Mouse (Mus musculus) thymus, postnatal 4 days (tissue): ENCODE data around the gene Cacna1c.
"Not testable (repeated sequence)": the region's sequence is repeated elsewhere in the genome, so short reads cannot be mapped to it uniquely, and the experiment has no call there.

ENCODE experiments used
- DNase-seq: peaks from one replicate; pipeline ENCODE4 v3.0.0; 2021

The Cacna1c gene

DNA sequence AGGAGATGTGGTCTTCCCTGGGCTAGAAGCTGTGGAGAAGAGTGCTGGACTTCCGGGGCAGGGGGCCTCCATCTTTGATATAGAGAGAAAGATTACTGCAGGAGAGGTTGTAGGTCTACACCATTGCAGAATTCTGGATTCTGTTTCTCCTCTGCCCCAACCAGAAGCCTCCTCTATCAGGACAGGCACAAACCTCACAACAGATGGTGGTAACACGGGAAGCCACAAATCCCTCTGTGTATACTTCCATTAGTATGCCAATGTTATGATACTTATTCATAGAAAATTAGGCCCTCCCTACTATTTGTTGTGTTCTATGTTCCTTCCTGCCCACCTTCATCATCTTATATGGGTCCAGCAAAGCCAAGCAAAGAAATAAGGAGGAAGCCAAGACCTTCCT, 552.7 kb downstream of the Cacna1c start:
- no peak for DNase-seq

DNA sequence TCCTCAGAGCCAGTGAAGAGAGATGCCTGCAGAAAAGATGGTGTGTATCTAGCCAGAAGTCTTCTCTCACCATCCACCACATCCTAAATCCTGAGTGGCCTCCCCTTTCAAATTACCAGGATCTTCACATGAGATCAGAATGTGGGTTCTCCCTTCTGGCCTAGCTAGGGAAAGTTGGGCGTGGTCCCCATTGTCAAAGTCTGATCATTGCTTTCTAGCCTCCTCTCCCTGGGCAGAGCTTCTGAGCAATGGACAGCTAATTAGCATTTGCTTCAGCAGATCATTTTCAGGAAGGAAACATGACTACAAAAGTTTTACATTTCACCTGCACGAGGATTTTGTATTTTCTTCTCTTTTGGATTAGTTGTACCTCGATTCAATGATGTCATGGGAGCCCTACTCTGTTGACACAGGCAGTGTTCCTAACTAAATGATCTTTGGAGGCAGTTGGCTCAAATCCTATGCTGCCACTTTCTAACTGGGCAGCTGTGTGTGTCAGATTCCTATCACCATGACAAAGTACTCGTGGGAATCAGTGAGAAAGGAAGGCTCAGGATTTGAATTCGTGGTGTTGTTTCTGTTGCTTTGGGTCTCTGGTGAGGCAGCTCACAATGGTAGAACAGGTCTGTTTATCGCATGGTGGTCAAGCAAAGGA, 554.4 kb downstream of the Cacna1c start:
- no peak for DNase-seq

DNA sequence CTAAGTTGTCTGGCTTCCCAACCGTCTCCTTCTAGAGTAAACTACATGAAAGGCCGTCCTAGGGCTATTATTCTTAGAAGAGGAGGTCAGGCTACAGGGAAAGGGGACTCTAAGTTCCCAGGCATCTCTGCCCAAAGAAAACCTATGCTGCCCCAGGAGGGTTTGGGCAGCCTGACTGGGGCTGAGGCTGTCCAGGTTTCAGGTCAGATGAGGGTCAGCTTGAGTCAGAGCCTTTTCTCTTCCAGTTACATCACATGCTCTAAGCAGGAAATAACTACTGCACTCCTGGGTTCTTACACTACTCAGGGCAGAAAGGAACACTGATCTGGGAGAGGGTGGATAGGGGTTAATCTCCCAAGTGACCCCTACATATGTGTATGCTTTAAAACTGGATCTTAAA, 556.4 kb downstream of the Cacna1c start:
- DNase-seq, result no peak

DNA sequence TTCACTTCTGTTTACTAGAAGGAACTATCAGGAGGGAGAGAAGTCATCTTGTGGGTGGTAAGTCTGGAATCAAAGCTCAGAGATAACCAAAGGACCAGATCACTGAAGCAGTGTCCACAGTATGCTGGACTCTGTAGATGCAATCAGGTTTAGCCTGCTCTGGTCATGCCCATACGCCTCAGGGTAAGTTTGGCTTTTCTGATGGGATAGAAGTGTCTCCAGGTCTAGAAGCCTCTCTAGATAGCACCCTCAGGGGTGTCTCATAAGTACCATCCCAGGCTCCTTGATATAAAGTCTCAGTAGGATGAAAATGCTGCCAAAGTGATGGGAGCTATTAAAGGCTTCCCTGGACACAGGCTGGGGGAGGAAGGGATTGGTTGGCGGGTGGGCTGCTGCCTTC, 557.3 kb downstream of the Cacna1c start:
- DNase-seq, result no peak

DNA sequence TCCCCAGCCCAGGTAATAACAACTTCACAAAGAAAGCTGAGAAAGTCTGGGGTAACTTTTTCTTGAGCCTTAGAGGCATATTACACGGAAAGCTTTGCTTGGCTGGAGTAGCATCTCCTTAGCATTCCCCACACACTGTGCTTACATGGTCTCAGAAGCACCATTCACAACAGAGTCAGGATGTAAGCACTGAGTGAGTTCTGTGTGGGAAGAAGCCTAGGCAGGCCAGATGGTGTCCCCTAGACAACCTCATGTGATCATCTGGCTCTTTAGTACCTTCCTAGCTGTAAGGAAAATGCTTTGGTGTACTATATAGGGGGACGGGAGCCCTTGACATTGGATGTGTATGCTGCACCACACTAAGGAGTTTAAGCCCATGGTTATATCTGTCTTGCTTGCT, 563.7 kb downstream of the Cacna1c start:
- DNase-seq, result no peak

DNA sequence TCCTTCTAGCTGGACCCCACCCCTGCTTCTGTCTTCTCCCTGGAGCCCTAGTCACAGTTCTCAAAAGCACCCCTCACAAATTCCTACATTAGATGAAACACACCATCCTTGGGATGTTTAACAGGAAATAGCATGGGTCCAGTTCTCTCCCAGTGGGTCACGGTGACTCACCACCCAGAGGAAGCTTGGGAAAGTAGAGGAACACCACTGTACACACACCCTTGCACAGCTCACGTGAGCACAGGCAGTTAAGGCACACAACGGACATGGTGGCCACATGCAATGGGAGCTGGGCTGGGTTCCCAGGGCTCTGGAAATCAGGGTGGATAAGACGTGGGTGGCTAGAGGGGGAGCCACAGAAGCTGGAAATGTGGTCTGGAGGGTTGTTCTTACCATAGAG, 566.2 kb downstream of the Cacna1c start:
- no peak for DNase-seq

DNA sequence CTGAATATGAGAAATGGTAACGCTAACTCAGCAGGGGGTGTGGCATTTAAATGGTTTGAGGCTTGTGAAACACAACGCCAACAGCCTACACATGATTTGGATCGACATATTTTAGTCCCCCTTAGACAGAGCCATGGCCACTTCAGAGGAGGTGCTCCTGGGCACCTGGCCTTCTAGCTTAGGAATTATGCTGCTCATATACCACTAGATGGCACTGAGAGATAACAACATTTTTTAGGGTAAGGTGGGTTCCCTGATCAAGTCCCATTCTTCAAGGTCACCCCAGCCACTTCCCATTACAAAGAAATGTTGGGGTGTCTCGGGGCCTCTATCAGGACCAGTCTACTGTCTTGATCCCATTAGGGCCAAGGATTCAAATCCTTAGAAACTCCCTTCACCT, 570.0 kb downstream of the Cacna1c start:
- no peak for DNase-seq

DNA sequence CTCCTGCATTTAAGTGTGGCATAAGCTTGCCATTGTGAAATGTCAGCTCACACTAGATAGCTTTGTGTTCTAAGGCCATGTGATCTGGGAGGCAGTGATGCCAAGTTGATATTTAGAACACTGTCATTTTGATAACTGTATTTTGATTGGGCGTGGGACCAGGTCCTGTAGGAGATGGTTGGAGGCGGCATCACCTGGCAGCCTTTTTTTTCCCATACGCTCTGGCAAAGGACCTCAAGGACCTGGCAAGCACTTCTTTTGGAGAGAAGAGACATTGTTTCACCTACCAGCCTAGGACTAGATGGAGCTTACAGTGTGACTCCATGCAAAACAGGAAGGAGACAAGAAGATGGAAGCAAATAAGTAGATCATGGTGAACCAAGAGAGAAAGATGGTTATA, 572.6 kb downstream of the Cacna1c start:
- DNase-seq, result no peak

DNA sequence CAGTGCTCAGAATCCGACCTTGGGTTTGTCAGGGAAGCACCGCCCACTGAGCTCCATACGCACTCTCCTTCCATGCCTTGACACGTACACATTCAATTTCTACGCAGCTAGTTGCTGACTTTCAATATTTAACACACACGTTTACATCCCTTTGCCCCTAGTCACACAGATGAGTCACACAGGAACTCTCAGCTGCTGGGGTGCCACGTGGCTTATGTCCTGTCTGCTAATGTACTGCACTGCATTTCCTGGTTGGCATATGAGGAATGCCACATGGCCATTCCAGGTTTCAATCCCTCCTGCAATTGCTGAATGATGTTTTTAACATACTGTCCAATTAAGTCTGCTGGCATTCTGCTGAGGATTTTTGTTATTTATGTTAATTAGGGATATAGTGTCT, 574.4 kb downstream of the Cacna1c start:
- no peak for DNase-seq

DNA sequence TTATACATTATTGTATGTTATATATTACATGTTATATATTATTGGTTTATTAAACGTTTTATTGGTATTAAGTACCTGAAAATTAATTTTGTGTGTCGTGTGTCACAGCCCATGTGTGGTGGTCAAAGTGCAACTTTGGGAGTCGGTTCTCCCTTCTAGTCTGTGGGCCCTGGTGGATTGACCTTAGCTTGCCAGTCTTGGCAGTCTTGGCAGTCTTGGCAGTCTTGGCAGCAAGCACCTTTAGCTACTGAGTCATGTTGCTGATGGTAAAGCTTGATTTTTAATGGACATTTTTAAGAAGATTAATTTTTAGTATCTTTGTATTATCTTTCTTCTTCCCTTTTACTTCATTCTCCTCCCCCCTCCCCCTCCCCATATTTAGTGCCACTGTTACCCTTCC, 574.8 kb downstream of the Cacna1c start:
- no peak for DNase-seq

DNA sequence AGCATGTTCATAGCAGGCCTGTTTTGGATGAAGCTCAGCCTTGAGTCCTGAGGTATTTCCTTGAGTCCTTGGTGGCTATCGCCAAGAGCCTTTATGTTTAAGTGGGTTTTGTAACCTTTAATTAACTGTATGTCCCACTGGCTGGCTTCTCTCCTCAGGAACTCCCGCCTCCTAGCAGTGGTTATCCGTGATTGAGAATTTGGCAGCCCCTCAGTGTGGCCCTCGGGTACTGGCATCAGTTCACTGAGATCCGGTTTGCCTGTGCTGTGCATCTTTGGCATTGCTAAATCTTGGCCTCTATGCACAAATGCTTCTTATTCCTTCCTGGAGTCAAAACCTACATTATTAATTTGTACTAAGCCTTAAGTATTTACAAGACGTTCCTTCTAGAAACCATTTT, 587.3 kb downstream of the Cacna1c start:
- no peak for DNase-seq

DNA sequence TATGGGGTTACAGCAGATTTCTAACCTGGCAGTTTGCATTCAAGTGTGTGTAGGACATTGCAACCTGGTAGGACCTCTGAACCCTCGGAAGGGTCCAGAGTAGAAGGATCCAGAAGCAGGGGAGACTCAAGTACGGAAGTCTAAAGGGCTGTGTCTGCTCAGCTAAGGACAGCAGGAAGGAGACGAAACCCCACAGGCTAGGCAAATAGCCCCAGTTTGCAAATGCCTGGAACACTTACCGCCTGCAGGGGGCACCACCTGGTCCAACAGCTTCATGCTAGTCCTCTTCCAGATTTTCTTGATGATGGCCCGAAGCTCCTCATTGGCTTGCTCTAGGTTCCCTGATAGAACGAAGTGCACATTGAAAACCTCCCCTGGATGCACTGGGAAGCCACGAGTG, 590.2 kb downstream of the Cacna1c start:
- DNase-seq, result peak; percentile 34

DNA sequence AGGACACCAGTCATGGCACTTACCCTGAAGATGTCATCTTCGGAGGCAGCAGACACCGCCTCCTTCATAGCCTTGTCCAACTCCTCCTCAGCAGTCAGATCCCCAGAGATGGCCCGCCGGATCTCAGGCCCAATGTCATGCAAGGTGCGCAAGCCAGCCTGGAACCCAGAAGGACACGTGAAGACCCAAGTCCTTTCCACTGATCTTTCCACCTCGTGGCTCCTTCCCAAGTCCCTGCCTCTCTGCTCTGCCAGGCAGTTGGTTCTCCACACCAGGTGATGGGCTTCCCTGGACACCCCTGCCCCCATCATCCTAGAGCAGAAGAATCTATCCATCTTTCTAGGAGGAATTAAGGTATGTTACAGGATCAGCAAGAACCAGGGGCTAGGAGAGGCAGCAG, 592.4 kb downstream of the Cacna1c start:
- no peak for DNase-seq

DNA sequence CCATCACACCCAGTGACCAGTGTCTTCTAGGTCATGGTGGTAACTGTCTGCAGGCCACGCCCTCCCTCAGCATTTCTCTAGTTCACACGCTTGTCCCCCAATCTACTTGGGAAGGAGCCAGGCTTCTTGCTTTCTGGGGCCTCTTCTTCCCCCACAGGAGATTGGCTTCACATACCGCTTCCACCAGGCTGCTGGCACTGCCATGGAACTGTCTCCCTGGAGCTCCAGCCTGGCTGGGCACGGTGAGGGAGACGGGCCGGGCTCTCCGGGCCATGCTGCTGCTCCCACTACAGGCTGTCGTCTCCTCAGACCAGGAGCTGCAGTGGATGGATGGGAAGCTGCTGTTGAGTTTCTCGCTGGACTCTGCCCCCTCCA, 600.5 kb downstream of the Cacna1c start:
- DNase-seq, result no peak

DNA sequence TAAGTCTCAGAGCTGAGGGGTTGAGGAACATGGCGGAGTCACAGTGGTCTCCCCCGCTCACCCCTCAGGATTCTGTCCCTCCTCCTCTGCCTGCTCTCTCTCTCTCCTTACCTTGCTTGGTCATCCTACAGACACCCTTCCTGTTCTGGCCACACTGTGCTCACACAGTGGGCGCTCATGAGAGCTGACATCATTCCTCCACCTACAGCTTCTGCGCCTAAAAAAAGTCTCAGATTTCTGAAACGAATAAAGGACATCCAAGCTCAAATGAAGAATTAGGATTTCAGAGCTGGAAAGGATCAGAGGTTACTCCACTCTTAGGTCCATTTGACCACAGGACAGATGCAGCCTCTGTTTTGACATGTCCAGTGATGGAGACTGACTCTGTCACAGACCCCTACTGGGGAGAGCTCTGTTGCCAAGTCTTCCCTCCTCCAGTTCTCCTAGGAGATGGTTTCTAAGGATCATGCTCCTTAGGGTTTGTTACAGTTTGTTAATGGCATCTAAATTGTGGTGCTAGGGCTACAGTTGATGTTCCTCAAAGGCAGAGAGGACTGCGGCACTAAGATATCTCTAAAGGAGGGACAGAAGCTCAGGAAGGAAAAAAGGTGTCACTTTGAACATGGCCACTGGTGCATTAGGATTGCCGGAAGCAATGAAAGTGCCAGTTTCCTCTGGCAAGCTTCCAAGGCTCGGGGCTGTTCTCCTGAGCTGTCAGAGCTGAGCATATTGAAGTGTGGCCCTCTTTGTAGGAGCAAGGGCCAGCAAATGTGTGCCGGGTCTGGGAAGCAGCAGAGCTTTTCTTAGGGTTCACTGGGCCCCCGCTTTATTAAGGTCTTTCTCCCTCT, 601.2 kb downstream of the Cacna1c start:
- no peak for DNase-seq

DNA sequence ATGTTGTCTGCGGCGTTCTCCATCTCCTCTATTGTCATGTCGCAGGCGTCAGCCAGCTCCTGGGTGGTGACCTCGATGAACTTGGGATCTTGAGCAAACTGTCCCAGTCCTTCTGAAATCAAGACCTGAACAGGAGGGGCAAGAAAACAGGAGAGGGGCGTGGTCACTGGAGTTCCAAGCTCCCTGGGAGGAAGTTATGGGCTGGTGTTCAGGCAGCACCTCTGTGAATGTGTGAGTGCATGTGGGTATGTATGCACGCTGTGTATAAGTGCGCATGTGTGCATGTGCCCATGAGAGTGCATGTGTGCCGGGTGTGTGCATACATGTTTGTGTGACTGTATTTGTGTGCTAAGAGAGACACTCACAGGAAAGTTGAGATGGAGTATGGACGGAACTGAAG, 602.1 kb downstream of the Cacna1c start:
- DNase-seq, result no peak

DNA sequence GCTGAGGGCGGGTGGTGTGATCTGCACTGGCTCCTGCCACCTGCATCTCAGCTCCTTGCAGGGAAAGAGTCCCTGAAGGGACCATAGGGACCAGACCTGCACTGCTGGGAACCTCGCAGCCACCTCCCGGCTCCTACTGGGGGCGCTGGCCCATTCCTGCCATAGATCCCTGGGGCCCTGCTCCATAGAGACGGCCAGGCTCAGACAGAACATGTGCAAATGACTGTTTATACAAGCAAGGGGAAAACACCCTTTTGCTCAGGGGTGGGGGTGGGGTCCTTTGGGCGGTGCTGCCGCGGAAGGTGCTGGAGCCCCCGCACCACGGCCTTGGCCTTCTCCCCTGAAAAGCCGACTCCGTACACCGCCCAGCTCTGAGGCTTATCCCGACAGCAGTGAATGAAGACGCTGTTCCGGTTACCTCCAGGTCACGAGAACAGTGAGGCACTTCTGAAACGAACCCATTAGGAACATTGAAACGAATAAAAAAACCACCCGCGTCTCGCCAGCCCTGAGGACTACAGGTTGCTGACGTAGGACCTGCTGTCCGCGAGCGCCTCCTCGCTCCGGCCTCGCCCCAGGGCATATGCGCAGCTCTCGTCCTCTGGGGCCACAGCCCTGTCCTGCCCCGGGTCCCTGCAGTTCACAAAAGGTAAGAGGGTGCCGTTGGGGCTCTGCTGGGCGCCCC, 602.7 kb downstream of the Cacna1c start:
- peak; percentile 19 for DNase-seq

DNA sequence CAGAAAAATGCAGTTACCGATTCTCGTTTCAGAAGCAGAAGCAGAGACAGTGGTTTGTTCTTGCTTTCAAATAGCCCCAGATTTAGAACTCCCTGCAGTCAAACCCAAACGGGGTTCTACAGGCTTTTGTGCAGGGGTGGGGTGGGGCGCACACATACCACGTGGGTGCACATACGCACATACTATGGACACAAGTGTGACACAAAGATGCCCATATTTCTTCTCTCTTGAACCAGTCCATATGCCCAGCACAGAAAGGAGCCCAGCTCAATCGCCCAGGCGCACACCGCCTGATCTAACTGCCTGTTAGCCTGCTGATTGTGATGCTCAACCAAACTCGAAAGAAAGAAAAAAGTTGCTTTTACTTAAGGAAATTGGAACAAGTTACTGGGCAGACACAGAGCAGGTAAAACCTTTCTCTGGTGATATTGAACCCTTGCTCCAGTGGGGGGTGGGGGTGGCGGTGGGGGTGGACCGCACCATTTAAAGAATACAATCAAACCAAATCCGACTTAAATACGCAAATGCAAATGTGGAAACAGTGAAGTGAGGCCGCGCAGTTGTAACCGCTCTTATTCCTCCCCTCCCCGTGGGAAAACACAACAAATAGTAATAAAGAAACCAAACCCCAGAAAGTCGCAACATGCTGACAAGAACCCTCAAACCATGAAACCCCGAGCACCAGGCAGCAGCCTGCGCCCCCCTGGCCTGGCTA, 603.4 kb downstream of the Cacna1c start:
- DNase-seq, result no peak

DNA sequence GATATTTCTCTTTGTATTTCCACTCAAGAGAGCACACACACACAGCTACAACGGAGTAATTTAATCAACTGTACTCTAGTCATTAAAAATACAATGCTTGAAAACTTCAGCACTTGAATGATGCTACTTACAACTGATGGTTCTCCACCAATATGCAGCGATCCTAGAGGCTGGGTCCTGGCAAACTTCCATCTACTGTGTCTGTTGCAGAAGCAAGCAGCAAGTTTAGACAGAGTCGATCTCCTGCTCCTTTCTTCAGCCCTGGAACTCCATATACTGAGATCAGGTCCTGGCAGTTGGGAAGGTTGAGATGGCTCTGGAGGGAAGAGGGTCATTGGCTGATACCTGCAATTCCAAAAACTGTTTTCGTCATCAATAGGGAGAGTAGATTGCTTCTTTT, 617.5 kb downstream of the Cacna1c start:
- DNase-seq, result not testable (repeated sequence)

DNA sequence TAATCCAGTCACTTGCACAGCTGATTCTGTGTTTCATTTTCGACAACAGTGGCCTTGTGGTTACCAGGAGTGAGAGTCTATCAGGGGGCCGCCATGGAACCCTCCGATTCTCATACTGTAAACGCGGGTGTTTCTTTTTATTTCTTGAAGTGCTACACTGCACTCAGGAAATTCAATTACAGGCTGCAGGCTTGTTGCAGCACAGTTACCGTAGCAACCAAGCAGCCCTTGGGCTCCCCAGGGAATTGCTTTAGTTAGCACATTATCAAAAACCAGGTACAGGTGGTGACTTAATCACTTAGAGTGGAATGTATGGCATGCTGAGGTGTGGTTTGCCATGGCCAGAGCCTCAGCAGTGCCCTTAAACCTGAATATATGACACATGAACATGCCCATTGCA, 621.9 kb downstream of the Cacna1c start:
- DNase-seq, result no peak

DNA sequence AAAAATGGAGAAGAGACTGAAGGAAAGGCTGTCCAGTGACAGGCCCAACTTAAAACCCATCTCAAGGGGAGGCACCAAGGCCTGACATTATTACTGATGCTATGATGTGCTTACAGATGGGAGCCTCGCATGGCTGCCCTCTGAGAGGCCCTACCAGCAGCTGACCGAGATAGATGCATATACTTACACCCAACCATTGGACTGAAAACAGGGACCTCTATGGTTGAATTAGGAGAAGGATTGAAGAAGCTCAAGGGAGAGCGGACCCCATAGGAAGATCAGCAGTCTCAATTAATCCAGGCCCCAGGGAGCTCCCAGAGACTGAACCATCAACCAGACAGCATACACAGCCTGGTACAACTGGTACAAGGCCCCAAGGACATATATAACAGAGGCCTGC, 628.4 kb downstream of the Cacna1c start:
- no peak for DNase-seq

DNA sequence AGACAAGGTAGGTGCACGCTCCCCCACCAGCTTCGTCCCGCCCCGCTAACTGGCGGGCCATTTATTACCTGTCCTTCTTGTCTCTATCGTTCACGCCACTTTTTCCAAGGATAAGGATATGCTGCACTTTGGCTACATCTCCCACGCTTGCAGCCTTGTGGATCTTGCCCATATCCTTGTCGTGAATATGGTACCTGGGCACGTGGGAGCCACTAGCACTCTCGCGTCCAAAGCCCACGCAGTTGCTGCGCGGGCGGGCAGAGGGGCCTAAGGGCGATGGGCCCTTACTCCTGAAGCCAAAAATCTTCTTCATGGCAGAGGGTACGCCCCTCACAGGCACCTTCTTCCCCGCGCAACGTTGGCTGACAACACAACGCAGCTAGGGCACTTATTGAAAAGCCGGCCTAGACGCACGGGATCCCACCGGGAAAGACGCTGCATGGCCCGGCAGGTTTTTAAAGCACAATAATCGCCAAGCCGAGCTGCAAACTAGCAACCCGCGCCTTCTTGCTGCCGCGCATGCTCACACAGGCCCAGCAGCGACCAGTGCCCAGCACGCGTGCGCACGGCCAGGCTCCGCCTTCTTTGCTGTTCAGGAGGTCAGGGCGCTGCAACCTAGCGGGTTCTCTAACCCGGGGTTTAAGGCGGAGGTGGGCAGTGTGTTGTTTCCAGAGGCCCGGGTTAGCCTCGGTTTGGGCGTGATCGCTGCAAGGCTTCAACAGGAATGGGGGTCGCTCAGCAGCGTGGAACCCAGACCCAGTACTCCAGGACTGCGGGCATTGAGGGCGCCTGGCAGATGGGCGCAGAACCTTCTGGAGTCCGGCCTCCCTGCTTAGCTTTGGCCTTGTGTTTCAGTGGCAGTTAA, 634.2 kb downstream of the Cacna1c start, which contains the start of gene Ankrd26:
Gene Ankrd26, minus strand, starts transcription at position 482 of the 865 bp plus-strand sequence.
- peak; percentile 95 for DNase-seq
